Mouse (Mus musculus): ENCODE measurements around the gene Mbnl1. TPM values are rescaled to one million over a fixed set of nuclear protein-coding genes. Genes with fewer than 3 reads are reported as not detected.

Mbnl1 gene
- polyA plus RNA-seq, 1 experiment from 2014 or later: 235 TPM

- DNase-seq (ENCODE audit: low spot score): no peak
These were observed 131.6 kb downstream of the Mbnl1 start for GRCm38 (mm10) chr3:60604205-60604604.

- DNase-seq (ENCODE audit: low spot score): peak; percentile 52
These were observed 136.3 kb downstream of the Mbnl1 start for GRCm38 (mm10) chr3:60608952-60609403.

GRCm38 (mm10) chr3:60611839-60612238 is 139.2 kb downstream of the Mbnl1 start:
- DNase-seq (ENCODE audit: low spot score): peak; percentile 81

- no peak for DNase-seq (ENCODE audit: low spot score)
These were observed 140.5 kb downstream of the Mbnl1 start for GRCm38 (mm10) chr3:60613121-60613520.

- no peak for DNase-seq (ENCODE audit: low spot score)
These were observed 141.9 kb downstream of the Mbnl1 start for GRCm38 (mm10) chr3:60614516-60614915.

- DNase-seq (ENCODE audit: low spot score): no peak
These were observed 142.5 kb downstream of the Mbnl1 start for GRCm38 (mm10) chr3:60615057-60615606.

GRCm38 (mm10) chr3:60615615-60616014 is 143.0 kb downstream of the Mbnl1 start:
- peak; percentile 29 for DNase-seq (ENCODE audit: low spot score)

- no peak for DNase-seq (ENCODE audit: low spot score)
These were observed 143.5 kb downstream of the Mbnl1 start for GRCm38 (mm10) chr3:60616147-60616546.

- DNase-seq (ENCODE audit: low spot score): no peak
These were observed 145.0 kb downstream of the Mbnl1 start for GRCm38 (mm10) chr3:60617643-60618042.

GRCm38 (mm10) chr3:60620236-60620635 is 147.6 kb downstream of the Mbnl1 start:
- DNase-seq (ENCODE audit: low spot score): no peak

- DNase-seq (ENCODE audit: low spot score): no peak
These were observed 158.6 kb downstream of the Mbnl1 start for GRCm38 (mm10) chr3:60631183-60631582.

- no peak for DNase-seq (ENCODE audit: low spot score)
These were observed 159.1 kb downstream of the Mbnl1 start for GRCm38 (mm10) chr3:60631754-60632153.

GRCm38 (mm10) chr3:60632796-60633466 is 160.3 kb downstream of the Mbnl1 start:
- DNase-seq (ENCODE audit: low spot score): no peak

GRCm38 (mm10) chr3:60638530-60638929 is 165.9 kb downstream of the Mbnl1 start:
- DNase-seq (ENCODE audit: low spot score): no peak

- no peak for DNase-seq (ENCODE audit: low spot score)
These were observed 166.5 kb downstream of the Mbnl1 start for GRCm38 (mm10) chr3:60639135-60639534.

- DNase-seq (ENCODE audit: low spot score): no peak
These were observed 169.6 kb downstream of the Mbnl1 start for GRCm38 (mm10) chr3:60642227-60642626.

GRCm38 (mm10) chr3:60645531-60645930 is 172.9 kb downstream of the Mbnl1 start:
- DNase-seq (ENCODE audit: low spot score): no peak

GRCm38 (mm10) chr3:60648293-60648692 is 175.7 kb downstream of the Mbnl1 start:
- DNase-seq (ENCODE audit: low spot score): no peak

- DNase-seq (ENCODE audit: low spot score): no peak
These were observed 188.1 kb downstream of the Mbnl1 start for GRCm38 (mm10) chr3:60660762-60661161.
